Mouse (Mus musculus) urinary bladder, adult 2 months (tissue): Measurements from ENCODE around the gene Cherp. TPM values are rescaled to one million over a fixed set of nuclear protein-coding genes. Genes with fewer than 3 reads are reported as not detected.

Source experiments
- DNase-seq: peaks from one replicate; pipeline ENCODE4 v3.0.0; 2022; ENCODE audit warnings: low spot score
- polyA plus RNA-seq: library from polyadenylated mRNA; depleted of rRNA; stranded (reverse); fragments of >200 nt; gene quantifications from 2 replicates; pipeline ENCODE4 v1.2.3, GENCODE M21; 2012; rRNA removed

The Cherp gene
- polyA plus RNA-seq = 27.4 and 38.5 TPM in 2 replicates

GRCm38 (mm10) chr8:72474826-72475546 lies at the start of gene Cherp:
Gene Cherp (minus strand): TSS chr8:72475226.
- peak; percentile 95 for DNase-seq

GRCm38 (mm10) chr8:72521888-72522287 lies 46.9 kb upstream of the Cherp start:
- no peak for DNase-seq

GRCm38 (mm10) chr8:72517421-72517988 lies 42.5 kb upstream of the Cherp start:
- DNase-seq = no peak

- DNase-seq = no peak
Measured at GRCm38 (mm10) chr8:72513158-72513557, 38.1 kb upstream of the Cherp start.

- no peak for DNase-seq
Measured at GRCm38 (mm10) chr8:72512648-72513047, 37.6 kb upstream of the Cherp start.

GRCm38 (mm10) chr8:72507505-72507904 lies 32.5 kb upstream of the Cherp start:
- no peak for DNase-seq

- DNase-seq = no peak
Measured at GRCm38 (mm10) chr8:72504637-72505314, 29.8 kb upstream of the Cherp start.

GRCm38 (mm10) chr8:72504137-72504536 lies 29.1 kb upstream of the Cherp start:
- no peak for DNase-seq

GRCm38 (mm10) chr8:72500521-72500931 lies 25.5 kb upstream of the Cherp start:
- DNase-seq = no peak

- DNase-seq = no peak
Measured at GRCm38 (mm10) chr8:72499521-72500284, 24.7 kb upstream of the Cherp start.

- DNase-seq = no peak
Measured at GRCm38 (mm10) chr8:72498527-72498926, 23.5 kb upstream of the Cherp start.

GRCm38 (mm10) chr8:72497911-72498310 lies 22.9 kb upstream of the Cherp start:
- DNase-seq = no peak

- no peak for DNase-seq
Measured at GRCm38 (mm10) chr8:72496217-72496616, 21.2 kb upstream of the Cherp start.

- DNase-seq = no peak
Measured at GRCm38 (mm10) chr8:72495411-72496111, 20.5 kb upstream of the Cherp start.

- no peak for DNase-seq
Measured at GRCm38 (mm10) chr8:72493381-72493780, 18.4 kb upstream of the Cherp start.

GRCm38 (mm10) chr8:72492622-72493081 lies 17.6 kb upstream of the Cherp start:
- peak; percentile 99 for DNase-seq

- no peak for DNase-seq
Measured at GRCm38 (mm10) chr8:72491680-72492621, 16.9 kb upstream of the Cherp start, which contains the start of gene Slc35e1. Gene Slc35e1 (minus strand): TSS chr8:72492614.

GRCm38 (mm10) chr8:72491017-72491416 lies 16.0 kb upstream of the Cherp start:
- DNase-seq = no peak

- DNase-seq = no peak
Measured at GRCm38 (mm10) chr8:72487014-72487413, 12.0 kb upstream of the Cherp start.
